Mouse (Mus musculus) spleen, adult 12 weeks (tissue): ENCODE data around the gene Kcnk6.
"Not testable (repeated sequence)": the region's sequence is repeated elsewhere in the genome, so short reads cannot be mapped to it uniquely, and the experiment has no call there.

ENCODE experiments used
- DNase-seq: peaks from one replicate; pipeline ENCODE4 v3.0.0; 2022; ENCODE audit warnings: low spot score

Kcnk6 gene

DNA sequence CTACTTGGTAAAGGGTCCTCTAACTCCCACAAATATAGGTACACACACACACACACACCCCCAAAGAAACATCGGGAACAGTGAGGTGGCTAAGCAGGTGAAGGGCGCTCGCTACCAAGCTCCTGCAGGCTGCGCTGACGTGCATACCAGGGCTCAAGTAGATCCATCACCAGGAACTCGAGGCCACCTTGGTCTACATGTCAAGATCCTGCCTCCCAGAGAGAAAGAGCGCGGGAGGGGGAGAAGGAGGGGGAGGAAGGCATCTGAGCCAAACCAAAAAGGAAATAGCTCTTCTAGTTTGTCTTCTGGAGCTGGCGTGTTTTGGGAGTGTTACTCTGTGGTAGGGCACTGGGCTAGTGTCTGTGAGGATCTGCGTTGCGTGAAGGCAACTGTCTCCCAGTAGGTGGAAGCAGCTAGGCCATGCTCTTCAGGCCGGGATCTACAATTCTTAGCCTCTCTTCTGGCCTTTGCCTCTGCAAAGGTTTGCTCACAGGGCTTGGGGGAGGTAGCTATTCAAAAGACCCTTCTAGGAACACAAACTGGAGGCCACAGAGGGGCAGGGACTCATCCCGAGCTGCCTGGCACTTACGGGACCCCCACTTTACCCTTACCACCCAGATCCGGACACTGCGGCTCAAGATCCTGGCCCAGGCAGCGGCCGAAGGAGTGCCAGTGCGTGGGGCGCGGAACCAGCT, 14.5 kb upstream of the Kcnk6 start:
- no peak for DNase-seq

DNA sequence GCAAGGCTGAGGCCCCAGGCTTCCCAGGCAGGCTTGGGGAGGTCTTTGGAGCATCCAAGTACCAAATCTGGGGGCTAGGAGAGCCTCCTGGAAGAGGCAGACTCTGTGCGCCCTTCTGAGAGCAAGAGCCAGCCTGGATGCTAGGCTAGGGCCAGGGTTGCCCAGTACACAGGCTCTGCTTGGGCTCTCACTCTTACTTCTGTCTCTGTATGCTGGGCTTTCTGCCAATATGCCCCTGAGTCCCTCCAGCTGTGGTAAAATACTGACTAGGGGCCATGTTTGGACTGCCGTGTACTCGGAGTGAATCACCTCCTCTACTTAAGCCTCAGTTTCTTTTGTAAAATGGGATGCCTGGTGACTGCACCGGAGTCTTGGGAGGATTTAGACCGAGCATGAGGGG, 13.7 kb upstream of the Kcnk6 start:
- DNase-seq: no peak

DNA sequence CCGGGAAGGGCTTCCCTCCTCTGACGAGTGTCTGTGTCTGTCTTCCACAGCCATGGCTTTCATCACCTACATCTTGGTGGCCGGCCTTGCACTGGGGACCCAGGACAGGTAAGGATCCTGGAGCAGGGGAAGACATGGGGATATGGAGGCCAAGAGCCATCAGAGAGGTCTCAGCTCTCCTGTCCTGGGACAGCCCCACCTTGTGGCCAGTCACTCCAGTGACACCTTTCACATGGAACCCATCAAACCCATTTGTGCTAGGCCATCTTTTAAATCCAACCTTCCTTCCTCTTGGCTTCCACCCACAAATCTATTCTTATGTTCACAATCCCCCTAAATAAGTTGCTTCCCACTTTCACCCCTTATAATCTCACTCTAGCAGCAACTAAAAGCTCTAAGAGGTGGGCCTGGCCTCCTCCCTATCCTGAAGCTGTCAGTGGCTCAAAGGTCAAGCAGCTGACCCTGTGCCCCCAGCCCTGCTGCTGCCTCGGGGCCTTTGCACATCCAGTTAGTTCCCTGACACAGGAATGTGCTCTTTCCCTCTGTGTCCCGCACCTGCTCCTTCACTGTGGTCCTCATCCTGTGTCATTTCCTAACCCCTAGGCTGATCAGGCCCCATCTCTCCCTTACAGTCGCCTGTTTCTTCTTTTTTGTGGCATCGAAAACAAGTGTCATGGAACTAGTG, 12.6 kb upstream of the Kcnk6 start:
- DNase-seq: no peak

DNA sequence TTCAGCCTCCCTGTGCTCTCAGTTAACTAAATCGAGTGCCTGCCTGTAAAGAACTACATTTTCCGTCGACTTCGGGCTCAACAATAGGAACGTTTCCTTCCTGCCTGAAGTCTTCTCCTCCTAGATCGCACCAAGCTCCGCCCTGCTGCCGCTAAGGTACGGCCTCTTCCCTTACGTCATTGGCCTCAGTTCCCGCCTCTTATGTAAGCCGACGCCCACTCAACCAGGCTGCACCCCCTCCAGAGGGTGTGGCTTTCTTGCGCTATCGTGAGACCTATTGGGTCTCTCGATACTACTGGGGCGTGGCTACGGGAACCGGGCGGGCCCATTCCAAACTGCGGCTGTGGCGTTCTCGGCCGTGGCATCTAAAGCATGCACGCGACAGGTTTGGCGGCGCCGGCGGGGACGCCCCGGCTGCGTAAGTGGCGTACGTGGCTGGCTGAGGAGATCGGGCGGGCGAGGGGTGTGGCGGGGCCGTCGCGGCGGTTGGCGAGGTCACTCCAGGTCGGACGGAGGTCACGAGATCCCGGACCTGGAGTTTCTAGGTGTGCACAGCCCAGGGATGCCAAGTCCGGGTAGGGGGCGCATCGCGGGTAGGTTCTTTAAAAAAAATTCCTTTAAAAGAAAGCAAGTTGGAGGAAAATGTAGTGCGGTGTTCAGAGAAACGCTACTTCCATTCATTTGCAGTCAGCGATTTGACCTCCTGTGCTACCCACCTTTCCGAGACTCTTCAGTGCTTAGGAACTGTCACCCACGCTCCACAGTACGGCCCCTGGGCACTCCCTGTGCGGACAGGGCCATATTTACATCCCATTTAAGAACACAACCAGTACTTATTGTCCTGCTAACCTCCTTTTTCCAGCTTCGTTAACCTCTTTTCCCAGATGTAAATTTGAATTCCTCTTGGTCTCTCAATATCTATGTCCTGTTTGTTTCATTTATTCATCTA, 6.0 kb upstream of the Kcnk6 start, which contains the start of gene Yif1b:
Gene Yif1b (plus strand): TSS at position 311 of the 949 bp plus-strand sequence.
- DNase-seq: peak; percentile 99

DNA sequence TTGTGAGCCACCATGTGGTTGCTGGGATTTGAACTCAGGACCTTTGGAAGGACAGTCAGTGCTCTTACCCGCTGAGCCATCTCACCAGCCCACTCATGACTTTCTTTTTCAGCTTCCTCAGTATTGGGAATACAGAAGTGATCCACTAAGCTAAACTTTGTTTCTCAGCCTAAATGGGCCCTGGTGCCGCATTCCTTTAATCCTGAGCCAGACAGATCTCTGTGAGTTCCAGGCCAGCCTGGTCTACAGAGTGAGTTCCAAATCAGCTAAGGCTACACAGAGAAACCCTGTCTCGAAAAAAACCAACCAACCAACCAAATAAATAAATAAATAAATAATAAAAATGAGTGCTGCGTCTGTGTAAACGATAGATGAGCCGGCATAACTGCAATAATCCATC, 5.3 kb upstream of the Kcnk6 start:
- DNase-seq: not testable (repeated sequence)

DNA sequence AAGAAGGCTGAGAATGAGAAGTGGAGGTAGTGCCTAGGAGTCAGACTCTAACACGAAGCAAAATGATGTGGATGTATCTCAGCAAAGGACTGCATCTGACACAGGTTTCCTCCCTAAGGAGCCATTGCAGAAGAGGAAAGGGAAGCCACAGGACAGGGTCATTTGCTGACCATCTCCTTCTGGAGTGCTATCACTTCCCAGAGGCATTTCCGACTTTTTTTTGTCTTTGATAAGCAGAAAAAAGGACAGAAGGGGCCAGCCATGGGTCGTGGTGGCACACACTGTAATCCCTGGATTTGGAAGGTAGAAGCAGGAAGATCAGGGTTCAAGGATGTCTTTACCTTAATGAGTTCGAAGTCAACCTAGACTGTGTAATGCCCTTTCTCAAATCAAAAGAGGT, 4.3 kb upstream of the Kcnk6 start:
- DNase-seq: no peak

DNA sequence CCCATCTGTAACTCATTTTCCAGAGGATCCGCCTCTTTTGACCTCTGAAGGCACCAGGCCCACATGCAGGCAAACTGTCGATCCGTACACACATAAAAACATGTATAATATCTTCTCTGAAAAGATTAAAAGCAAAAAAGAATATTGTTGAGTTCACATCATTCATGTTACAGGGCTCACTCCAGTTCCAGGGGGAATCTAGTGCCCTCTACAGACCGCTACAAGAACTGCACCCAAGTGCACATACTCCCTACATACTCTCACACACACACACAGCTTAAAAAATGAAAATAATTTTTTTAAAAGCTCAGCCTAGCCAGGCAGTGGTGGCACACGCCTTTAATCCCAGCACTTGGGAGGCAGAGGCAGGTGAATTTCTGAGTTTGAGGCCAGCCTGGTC, 2.3 kb upstream of the Kcnk6 start:
- no peak for DNase-seq

DNA sequence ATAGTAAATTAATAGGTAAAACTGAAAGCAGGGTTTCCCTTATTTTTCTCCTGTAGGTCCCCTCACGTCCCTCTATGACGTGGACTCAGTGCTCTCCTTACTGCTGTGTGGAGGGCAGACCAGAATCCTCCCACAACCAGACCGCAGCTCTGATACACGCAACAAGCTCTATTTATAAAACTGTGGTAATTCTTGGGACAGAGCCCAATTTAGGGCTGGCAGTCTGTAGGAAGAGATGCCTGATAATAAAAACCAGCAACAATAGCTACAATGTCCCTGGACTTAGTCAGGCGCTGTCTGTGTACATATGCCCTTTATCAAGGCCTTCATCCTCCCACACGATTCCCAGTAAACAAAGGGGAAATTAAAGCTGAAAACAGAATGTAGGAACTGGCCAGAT, 1.4 kb upstream of the Kcnk6 start:
- no peak for DNase-seq

DNA sequence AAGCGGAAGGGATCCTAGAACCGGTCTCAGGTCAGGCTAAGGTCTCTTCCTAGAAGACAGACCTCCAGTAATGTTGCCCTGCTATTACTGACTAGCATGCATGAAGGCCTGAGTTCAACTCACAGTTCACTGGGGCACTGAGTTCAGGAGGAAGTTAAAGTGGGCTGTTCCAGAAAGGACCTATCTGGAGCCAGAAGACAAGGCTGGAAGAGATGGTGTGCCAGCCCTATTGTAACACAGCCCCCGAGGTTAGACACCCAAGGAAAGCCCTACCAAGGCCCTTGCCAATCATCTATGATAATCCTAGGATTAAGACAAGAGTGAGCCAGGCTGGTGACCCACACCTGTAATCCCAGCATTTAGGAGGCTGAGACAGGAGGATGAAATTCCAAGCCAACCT, 798 bp downstream of the Kcnk6 start:
- DNase-seq: no peak

DNA sequence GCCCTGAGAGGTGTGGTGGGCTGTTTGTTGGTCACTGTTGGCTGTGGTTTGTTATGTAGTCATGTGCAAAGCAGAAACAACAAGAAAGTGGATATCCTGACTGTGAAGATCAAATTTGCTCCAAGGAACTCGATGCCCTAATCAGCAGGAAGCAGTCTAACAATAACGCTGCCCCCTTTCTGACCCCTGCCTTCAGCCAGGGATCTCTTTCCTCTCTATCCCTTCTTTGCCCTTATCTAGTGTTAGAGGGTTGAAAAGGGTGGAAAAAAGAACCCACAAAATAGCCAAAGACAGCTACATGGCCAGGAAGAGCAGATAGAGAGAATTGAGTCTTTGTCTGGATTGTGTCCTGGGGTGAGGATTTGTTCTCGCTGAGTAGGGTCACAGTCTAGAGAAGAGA, 1.8 kb downstream of the Kcnk6 start:
- no peak for DNase-seq

DNA sequence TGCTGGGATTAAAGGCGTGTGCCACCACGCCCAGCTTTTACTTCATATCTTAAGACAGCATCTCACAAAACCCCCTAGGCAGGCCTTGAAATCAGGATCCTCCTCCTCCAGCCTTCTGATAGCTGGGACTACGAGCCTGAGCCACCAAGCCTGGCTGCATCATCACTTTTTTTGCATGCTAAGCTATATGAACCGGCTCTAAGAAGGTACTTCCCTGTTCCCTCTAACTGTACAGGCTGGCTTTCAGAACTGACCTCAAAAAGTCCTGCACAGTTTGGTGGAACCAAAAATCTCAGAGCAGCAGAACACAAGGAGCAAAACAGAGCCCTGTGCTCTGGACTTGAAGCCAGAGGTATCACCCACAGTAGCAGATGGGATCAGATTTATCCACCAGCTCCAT, 4.1 kb downstream of the Kcnk6 start:
- no peak for DNase-seq

DNA sequence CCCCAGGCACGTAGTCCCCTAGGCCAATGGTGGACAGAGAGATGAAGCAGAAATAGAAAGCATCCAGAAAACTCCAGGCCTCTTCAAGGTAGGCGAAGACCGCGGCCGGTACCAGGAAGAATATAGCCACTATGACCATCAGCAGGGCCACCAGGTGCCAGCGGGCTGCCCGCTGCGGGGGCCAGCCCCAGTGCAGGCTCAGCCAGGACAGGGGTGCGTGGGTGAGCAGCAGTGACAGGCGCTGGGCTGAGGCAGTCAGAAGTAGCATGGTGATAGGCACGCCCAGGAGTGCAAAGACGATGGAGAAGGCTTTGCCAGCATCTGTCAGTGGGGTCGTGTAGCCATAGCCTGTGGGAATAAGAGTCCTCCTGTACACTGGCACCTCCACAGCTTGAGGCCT, 6.8 kb downstream of the Kcnk6 start:
- no peak for DNase-seq

DNA sequence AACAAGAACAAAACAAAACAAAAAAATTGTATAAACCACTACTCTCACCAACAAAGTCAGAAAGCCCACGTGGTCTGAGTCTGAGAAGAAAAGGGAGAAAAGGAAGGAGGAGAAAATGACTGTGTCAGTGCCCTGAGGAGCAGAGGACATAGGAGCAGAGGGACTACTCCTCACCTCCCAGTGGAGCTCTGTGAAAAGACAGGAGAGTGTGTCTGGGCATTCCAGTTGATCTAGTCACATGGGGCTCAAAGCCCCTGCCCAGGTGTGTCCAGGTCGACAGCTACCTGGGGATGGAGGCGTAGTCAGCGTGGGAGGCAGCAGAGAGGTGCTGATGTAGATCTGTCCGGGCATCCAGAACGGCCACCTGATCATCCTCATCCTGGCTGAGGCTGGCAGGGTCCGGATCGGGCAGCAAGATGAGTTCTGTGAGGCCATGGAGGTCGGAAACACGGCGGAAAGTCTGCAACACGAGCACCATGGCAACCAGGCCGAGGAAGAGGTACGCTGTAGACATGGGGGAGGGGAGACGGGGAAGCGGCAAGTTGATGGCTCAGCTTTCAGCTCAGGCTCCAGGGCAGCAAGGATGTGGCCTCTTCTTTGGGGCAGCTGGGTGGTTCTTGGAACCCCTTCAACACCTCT, 7.4 kb downstream of the Kcnk6 start:
- DNase-seq: no peak

DNA sequence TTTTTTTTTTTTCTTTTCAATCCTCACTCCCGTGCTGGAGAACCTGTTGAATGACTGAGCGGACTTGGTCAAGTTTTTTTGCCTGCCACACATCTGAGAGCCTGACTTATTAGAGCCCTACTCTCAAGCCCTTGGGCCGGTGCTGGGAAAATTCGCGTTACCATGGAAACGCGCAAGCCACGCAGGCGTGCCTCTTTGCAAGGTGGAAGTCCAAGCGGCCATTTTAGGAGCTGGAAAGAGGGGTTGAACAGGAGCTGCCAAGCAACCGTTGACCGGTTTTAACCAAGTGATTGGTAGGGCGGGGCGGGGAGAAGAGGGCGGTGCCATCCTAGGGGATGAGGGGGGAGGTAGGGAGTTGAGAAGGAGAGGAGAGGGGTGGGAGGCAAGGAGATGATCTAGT, 17.5 kb downstream of the Kcnk6 start:
- no peak for DNase-seq

DNA sequence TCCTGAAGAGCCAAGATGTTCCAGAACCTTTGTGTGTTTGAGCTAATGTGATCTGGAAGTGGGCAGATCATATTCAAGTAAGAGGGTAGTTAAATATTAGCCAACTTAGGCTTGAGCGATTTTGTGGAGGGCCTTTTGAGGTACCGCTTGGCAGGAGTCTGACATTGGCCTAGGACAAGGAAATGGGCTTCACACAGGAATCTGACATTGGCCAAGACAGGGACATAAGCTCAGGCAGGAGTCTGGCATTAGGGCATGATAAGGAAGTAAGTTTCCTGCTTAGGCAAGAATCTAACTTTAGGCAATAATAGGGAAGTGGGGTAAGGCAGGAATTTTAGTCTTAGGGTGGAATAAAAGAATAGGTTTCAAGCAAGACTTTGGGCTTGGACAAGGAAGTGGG, 18.1 kb downstream of the Kcnk6 start:
- no peak for DNase-seq

DNA sequence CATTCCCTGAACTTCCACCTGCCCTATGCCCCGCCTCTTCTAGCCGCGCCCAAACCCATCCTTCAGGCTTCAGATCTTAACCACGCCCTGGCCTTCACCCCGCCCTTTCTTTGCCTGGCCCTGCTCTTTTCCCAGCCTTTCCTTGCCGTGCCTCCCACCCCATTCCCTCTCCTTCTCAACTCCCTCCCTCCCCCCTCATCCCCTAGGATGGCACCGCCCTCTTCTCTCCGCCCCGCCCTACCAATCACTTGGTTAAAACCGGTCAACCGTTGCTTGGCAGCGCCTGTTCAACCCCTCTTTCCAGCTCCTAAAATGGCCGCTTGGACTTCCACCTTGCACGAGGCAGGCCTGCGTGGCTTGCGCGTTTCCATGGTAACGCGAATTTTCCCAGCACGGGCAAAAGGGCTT, 18.6 kb downstream of the Kcnk6 start, which contains the start of gene Catsperg1:
Gene Catsperg1 (minus strand): TSS at position 361 of the 408 bp plus-strand sequence.
- no peak for DNase-seq

DNA sequence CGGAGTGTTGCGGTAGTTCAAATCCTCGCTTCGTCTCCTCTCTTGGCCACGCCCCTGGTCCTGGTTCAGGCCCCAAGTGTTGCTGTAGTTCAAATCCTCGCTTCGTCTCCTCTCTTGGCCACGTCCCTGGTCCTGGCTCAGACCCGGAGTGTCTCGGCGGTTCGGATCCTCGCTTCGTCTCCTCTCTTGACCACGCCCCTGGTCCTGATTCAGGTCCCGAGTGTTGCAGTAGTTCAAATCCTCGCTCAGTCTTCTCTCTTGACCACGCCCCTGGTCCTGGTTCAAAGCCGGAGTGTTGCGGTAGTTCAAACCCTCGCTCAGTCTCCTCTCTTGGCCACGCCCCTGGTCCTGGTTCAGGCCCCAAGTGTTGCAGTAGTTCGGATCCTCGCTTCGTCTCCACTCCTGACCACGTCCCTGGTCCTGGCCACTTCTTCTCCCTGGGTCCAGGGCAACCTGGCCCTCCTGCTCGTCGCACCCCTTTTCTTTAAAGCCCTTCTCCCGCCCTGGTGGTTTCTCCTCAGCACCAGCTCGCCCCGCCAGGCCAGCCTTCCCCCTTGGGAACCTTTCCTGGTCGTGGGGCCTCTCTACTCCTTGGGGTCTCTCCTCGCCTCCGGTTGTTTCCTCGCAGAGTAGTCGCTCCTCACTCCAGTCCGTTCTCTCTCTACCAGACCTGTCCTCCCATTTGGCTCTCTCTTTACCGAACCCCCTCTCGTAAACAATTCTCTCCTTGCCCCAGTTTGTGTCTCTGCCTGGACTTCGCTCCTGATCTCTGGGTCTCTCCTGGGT, 19.3 kb downstream of the Kcnk6 start:
- DNase-seq: not testable (repeated sequence)

DNA sequence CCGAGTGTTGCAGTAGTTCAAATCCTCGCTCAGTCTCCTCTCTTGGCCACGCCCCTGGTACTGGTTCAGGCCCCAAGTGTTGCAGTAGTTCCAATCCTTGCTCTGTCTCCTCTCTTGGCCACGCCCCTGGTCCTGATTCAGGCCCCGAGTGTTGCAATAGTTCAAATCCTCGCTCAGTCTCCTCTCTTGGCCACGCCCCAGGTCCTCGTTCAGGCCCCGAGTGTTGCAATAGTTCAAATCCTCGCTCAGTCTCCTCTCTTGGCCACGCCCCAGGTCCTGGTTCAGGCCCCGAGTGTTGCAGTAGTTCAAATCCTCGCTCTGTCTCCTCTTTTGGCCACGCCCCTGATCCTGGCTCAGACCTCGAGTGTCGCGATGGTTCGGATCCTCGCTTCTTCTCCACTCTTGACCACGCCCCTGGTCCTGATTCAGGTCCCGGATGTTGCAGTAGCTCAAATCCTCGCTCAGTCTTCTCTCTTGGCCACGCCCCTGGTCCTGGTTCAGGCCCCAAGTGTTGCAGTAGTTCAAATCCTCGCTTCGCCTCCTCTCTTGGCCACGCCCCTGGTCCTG, 20.0 kb downstream of the Kcnk6 start:
- no peak for DNase-seq

DNA sequence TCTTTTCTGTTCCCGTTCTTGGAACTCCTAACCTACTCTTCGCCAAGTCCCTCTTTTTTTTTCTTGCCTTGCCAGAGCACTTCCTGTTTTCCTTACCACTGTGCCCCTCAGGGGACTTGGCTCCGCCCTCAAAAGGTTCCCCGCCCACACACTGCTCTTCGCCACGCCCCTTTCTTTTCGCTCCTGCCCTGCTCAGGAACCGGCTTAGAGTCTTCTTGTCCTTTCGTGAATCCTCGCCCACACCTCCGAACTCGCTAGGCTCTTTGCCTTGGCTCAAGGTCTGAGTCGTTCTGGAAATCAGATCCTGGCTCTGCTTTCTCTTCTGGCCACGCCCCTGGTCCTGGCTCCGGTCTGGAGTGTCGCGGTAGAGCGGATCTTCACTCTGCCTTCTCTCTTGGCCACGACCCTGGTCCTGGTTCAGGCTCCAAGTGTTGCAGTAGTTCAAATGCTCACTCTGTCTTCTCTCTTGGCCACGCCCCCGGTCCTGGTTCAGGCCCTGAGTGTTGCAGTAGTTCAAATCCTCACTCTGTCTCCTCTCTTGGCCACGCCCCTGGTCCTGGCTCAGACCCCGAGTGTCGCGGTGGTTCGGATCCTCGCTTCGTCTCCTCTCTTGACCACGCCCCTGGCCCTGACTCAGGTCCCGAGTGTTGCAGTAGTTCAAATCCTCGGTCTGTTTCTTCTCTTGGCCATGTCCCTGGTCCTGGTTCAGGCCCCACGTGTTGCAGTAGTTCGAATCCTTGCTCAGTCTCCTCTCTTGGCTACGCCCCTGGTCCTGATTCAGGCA, 20.7 kb downstream of the Kcnk6 start:
- peak; percentile 74 for DNase-seq

DNA sequence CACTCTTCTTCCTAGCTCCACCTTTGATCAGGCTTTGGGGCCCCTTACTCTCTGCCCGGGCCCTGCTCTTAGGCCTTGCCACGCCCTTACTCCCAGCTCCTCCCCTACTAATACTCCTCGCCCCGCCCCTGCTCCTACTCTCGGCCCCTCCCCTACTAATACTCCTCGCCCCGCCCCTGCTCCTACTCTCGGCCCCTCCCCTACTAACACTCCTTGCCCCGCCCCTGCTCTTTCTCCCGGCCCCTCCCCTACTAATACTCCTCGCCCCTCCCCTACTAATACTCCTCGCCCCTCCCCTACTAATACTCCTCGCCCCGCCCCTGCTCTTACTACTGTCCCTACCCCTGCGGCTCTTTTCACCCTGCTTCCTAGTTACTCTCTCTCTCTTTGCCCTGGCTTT, 21.3 kb downstream of the Kcnk6 start:
- DNase-seq: not testable (repeated sequence)
